Comparison of ENCODE assay signal across 15 mouse cellular contexts in genomic region chr9:69272884-69273283, GRCm38 (mm10).
DNase-seq lines count a peak whose midpoint lies in the region; ATAC-seq and TF ChIP-seq lines count a peak whose summit lies in the region.
"Had no signal": no experiment of that assay in that cellular context is flagged by ENCODE, and none has a peak within 500 bp of the region (broad histone marks: within the 10 kb centered on the region; RNA-seq: fewer than 3 reads in every experiment).

No protein-coding gene starts in this region.

- TF ChIP-seq POLR2A in brain, embryonic 14.5 days (IDR thresholded peaks at IDR 0.05; ENCODE audit: borderline replicate concordance, extremely low read depth, insufficient read depth, insufficient read length, poor library complexity, severe bottlenecking), result no peak

- no peak; the same call in 1 of the 2 replicates for ATAC-seq in heart, embryonic 14.5 days (ENCODE audit: insufficient number of reproducible peaks, insufficient read depth, low FRiP score, low read depth)
- ATAC-seq: CD4-positive, CD25-positive, alpha-beta regulatory T cell, adult 4 months; Patski had no signal

- no peak for TF ChIP-seq CTCF in brain, embryonic 14.5 days (IDR thresholded peaks at IDR 0.05; ENCODE audit: borderline replicate concordance, extremely low read depth, insufficient read depth, insufficient read length)

- H3K4me1 ChIP-seq in heart, embryonic 14.5 days (ENCODE audit: control insufficient read depth in 2 of 2, insufficient read depth in 2 of 2, low read length in 2 of 2), result peaks cover 8 to 18% of the 10 kb centered on the region in 2 experiments

- no peaks in the 10 kb centered on the region for H3K36me3 ChIP-seq in heart, embryonic 14.5 days (ENCODE audit: control insufficient read depth, insufficient read depth, low read length)
- H3K36me3 ChIP-seq: embryonic facial prominence, embryonic 13.5 days; limb, embryonic 15.5 days had no signal

- peak overlapping the region; percentile 12 to 29; a peak in 1 of 4 replicates for H3K27ac ChIP-seq in heart, embryonic 14.5 days (replicated peaks in 1 of 2; ENCODE audit: control insufficient read depth in 1 of 2, insufficient read depth in 1 of 2, low read depth in 2 of 2, low read length in 2 of 2)
- H3K27ac ChIP-seq: embryonic facial prominence, embryonic 13.5 days; limb, embryonic 15.5 days had no signal

- H3K9ac ChIP-seq in heart, embryonic 14.5 days (ENCODE audit: low read length), result no peak overlapping the region
- H3K9ac ChIP-seq: embryonic facial prominence, embryonic 13.5 days; limb, embryonic 15.5 days had no signal

- H3K9me3 ChIP-seq in heart, embryonic 14.5 days (ENCODE audit: control insufficient read depth, low read length), result no peaks in the 10 kb centered on the region
- H3K9me3 ChIP-seq: embryonic facial prominence, embryonic 13.5 days; limb, embryonic 15.5 days had no signal

- no peak overlapping the region for H3K4me3 ChIP-seq in heart, embryonic 14.5 days (ENCODE audit: control insufficient read depth in 1 of 2, insufficient read depth in 1 of 2, low read depth in 1 of 2, low read length in 2 of 2)
- H3K4me3 ChIP-seq: embryonic facial prominence, embryonic 13.5 days; limb, embryonic 15.5 days had no signal

- intact Hi-C loops in heart, postnatal 25 days (cut with DNase I), result no loop called here

- H3K4me2 ChIP-seq in heart, embryonic 14.5 days (ENCODE audit: low read length), result peak overlapping the region; percentile 25
- H3K4me2 ChIP-seq: embryonic facial prominence, embryonic 13.5 days; limb, embryonic 15.5 days had no signal

- DNase-seq in heart, postnatal 25 days (ENCODE audit: low spot score), result no peak
- DNase-seq in layer of hippocampus, postnatal 10 days (ENCODE audit: low spot score in 2 of 2), result peak; percentile 16 to 43
- no peak for DNase-seq in layer of hippocampus, adult 11-12 months (ENCODE audit: low spot score)
- peak; percentile 96 for DNase-seq in brain, embryonic 14.5 days (ENCODE audit: low read depth)
- DNase-seq in heart, postnatal 4 days, result peak; percentile 57
- DNase-seq in spleen, postnatal 14 days (ENCODE audit: low spot score in 2 of 2), result no peak
- DNase-seq in adrenal gland, adult (ENCODE audit: inconsistent age in 2 of 2, low spot score in 1 of 2), result no peak
- DNase-seq: adrenal gland, postnatal 14 days; lung, postnatal 10 days; right cerebral cortex, adult 18-20 months had no signal

- H3K27me3 ChIP-seq in heart, embryonic 14.5 days (ENCODE audit: control insufficient read depth, insufficient read depth, low read length), result no peaks in the 10 kb centered on the region
- H3K27me3 ChIP-seq: embryonic facial prominence, embryonic 13.5 days; limb, embryonic 15.5 days had no signal

- WGBS in heart, embryonic 14.5 days, result 32% methylated on average over 9 of the region's 9 CpGs

Comparison
In these comparisons a context has a peak if more than half of its experiments do, and no peak if none do; other contexts are left out.
1. DNase-seq: peak in layer of hippocampus, postnatal 10 days (2 of 2), brain, embryonic 14.5 days (single experiment) and heart, postnatal 4 days (single experiment); none in heart, postnatal 25 days (single experiment), layer of hippocampus, adult 11-12 months (single experiment), spleen, postnatal 14 days (0 of 2) and adrenal gland, adult (0 of 2).